Mouse (Mus musculus) lung, adult 18-20 months (tissue): Measurements from ENCODE around the gene Tbp.
"Not testable (repeated sequence)": the region's sequence is repeated elsewhere in the genome, so short reads cannot be mapped to it uniquely, and the experiment has no call there.

Source experiments
- DNase-seq, 2 experiments: peaks; one replicate each; pipeline ENCODE4 v3.0.0; 2022; ENCODE audit warnings: mixed read lengths in 2 of 2

Tbp gene

GRCm38 (mm10) chr17:15540309-15540708 lies 40.6 kb downstream of the Tbp start:
- no peak for DNase-seq

- DNase-seq: not testable (repeated sequence)
Measured at GRCm38 (mm10) chr17:15543868-15544267, 44.2 kb downstream of the Tbp start.

GRCm38 (mm10) chr17:15546440-15546839 lies 46.8 kb downstream of the Tbp start:
- DNase-seq: no peak

- no peak for DNase-seq
Measured at GRCm38 (mm10) chr17:15549713-15550112, 50.0 kb downstream of the Tbp start.

GRCm38 (mm10) chr17:15559946-15560345 lies 60.3 kb downstream of the Tbp start:
- no peak for DNase-seq

GRCm38 (mm10) chr17:15564014-15564927 lies 64.6 kb downstream of the Tbp start, which contains the start of gene Prdm9:
TSS of gene Prdm9 (minus strand) at chr17:15564354.
- peak; percentile 99 to 100 for DNase-seq

GRCm38 (mm10) chr17:15564928-15565300 lies 65.2 kb downstream of the Tbp start:
- DNase-seq: no peak

- DNase-seq: no peak
Measured at GRCm38 (mm10) chr17:15566908-15567307, 67.2 kb downstream of the Tbp start.

GRCm38 (mm10) chr17:15575056-15575455 lies 75.4 kb downstream of the Tbp start:
- no peak for DNase-seq

GRCm38 (mm10) chr17:15577291-15577694 lies 77.6 kb downstream of the Tbp start:
- DNase-seq: peak; percentile 22 to 29
